Mouse (Mus musculus): ENCODE data around the gene Cyp3a11.
"Not testable (repeated sequence)": the region's sequence is repeated elsewhere in the genome, so short reads cannot be mapped to it uniquely, and the experiment has no call there.

The Cyp3a11 gene

GRCm38 (mm10) chr5:145879688-145880087 lies at the start of gene Cyp3a11:
TSS of gene Cyp3a11 (minus strand) at chr5:145879964.
- in situ Hi-C loops (cut with MboI, MseI) = no loop called here

DNA sequence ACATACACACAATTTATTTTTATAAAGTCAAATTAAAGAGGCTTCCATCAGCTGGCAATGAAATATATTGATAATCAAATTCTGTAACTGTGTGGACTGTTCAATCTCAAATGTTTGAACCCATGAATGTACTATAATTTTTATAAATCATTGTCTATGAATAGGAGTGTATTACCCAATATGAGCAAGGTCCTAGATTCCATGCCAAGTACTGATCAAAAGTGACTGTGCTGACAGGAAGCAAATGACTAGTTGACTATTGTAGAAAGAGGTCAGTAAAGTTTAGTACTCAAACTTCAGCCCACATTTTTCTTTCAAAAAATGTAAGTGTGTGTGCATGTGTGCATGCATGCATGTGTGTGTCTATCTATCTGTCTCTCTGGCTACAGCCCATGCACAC lies 33.1 kb upstream of the Cyp3a11 start:
- in situ Hi-C loops (cut with MboI, MseI) = no loop called here

DNA sequence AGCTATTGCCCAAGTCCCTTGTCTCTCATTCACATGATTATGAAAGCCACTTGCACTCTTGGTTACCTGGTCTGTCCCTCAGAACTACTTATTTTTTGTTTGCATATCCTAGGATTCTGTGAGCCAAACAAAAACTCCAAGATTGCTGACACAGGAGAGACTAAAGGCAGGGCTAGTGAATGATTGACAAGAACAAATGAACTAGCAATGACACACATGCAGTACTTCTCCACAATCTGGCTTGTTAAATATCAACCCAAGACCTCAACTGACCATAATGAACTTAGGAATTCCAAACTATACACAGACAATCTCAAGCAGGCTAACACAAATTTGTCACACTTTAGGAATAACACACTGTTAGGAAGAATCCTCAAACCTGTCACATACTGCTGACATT lies 32.0 kb upstream of the Cyp3a11 start:
- in situ Hi-C loops (cut with MboI, MseI) = no loop called here

DNA sequence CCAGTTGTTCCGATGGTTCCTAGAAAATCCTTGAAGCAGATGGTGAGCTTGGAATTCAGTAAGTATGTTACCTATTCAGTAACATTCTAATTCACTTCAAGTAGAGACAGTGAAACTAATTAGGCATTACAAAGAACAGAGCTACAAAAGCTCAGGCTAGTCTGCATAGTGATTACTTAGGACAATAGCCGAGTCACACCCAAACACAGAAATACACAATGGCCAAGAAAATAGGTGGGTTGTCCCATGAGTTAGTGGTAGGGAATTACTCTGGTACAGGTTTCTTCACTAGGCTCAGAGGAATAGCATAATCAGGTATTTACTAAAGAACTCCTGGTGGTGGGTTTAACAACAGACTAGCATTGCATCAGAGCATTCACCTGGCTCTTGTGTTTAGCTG lies 27.2 kb upstream of the Cyp3a11 start:
- in situ Hi-C loops (cut with MboI, MseI) = not testable (repeated sequence)

DNA sequence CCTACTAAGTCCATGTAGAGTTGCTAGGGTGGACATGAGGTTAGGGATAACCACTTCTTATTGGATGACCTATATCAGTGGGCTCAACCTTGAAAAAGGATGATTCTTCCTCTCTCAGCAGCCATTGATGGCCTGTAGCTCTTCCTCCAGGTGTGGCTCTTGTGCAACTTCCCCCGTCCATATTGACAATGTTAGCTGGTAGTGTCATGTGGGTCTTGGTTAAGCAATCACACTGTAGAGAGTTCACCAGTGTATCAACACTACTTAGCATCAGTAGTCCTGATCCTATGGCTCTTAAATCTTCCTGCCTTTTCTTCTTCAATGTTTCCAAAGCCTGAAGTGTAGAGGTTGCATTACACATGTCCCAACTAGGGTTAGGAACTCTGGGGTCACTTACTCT lies 24.8 kb upstream of the Cyp3a11 start:
- in situ Hi-C loops (cut with MboI, MseI) = no loop called here

GRCm38 (mm10) chr5:145903349-145903748 lies 23.6 kb upstream of the Cyp3a11 start:
- in situ Hi-C loops (cut with MboI, MseI) = no loop called here

DNA sequence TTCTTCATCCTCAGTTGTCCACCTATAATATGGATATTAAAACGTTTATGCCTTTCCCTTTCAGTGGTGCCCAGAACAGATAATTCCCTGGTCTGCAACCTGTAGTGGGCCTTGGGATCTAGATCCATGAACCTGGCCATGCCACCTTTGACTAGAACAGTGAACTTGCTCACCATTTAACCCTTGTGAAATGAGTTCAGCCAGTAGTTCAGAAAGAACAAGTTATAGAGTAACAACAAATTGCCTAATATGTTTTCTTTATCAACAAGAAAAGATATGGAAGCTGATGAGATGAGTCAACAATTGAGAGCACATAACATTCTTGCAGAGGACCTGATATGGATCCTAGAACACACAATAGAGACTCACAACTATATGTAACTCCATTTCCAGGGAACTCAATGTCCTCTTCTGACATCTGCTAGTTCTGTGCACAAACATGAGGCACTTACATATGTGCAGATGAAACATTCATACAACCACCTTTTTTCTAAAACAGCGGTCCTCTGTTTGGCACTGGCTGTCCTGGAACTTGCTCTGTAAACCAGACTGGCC lies 20.7 kb upstream of the Cyp3a11 start:
- in situ Hi-C loops (cut with MboI, MseI) = no loop called here

- in situ Hi-C loops (cut with MboI, MseI) = no loop called here
These were observed 17.5 kb upstream of the Cyp3a11 start for GRCm38 (mm10) chr5:145897271-145897670.

DNA sequence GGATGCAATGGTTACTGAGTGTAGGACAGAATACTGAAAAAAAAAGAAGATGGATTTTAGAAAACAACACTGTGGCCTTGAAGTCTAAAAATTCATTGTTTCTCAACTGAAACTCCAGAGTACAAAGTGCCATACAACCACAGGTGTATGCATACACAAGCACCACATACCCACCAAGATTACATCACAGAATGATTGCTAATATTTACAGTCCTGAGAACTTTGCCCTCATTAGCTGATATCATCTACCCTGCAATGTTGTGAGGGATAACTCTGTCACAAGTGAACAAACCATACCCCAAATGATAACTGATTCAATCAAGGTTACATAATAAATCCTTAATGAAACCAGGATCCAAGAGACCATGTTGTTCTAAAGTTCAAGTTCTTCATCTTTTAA lies 1.4 kb upstream of the Cyp3a11 start:
- in situ Hi-C loops (cut with MboI, MseI) = no loop called here

DNA sequence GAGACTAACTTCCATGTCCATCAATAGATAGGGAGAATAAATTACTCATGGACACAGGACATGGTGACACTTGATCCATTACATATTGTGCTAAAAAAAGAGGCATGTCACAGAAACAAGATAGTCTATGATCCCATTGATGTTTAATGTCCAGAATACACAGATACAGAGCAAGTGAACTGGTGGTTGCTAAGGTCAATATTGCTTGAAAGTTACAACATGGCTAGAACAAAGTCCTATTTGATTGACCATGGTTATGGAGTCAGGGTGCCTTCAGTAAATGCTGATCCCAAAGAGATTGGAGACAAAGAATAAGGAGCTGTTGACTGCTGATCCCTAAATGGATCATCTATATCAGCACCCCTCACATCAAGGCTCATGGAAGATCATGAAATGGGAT lies 12.3 kb downstream of the Cyp3a11 start:
- in situ Hi-C loops (cut with MboI, MseI) = not testable (repeated sequence)

DNA sequence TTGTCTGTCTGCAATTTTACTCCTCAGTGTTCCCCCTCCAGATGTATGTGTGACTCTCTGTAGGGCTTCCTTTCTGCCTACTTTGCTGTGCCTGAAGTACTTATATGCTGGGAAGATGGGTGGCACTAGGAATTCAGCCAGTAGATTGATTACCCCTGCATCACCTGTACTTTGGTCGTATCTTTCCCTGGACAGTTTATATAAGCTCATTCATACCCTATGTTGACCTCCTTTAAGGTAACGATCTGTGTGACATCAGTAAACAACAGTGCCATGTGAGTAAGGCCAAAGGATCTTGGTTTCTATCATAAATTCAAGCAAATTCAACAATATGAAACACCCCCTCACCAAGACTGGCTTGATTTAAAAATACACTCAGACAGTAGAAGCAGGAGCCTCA lies 74.0 kb downstream of the Cyp3a11 start, which contains the start of gene Cyp3a44:
Cyp3a44 (minus strand) TSS at position 79 of the 400 bp plus-strand sequence.
- in situ Hi-C loops (cut with MboI, MseI) = not testable (repeated sequence)

All from regulatory T cell (primary cell).